28 mouse cellular contexts compared by ENCODE assay signal in genomic region chr14:119781111-119781510, GRCm38 (mm10).
DNase-seq lines count a peak whose midpoint lies in the region; ATAC-seq and TF ChIP-seq lines count a peak whose summit lies in the region.
"Had no signal": no experiment of that assay in that cellular context is flagged by ENCODE, and none has a peak within 500 bp of the region (broad histone marks: within the 10 kb centered on the region; RNA-seq: fewer than 3 reads in every experiment).

No protein-coding gene starts in this region.

- no peak for TF ChIP-seq CTCF in liver, postnatal 0 days (IDR thresholded peaks at IDR 0.05; ENCODE audit: low read depth)

- H3K27me3 ChIP-seq in forebrain, embryonic 13.5 days = no peaks in the 10 kb centered on the region
- H3K27me3 ChIP-seq in forebrain, embryonic 12.5 days = no peaks in the 10 kb centered on the region
- no peaks in the 10 kb centered on the region for H3K27me3 ChIP-seq in midbrain, embryonic 13.5 days
- no peaks in the 10 kb centered on the region for H3K27me3 ChIP-seq in midbrain, embryonic 11.5 days (ENCODE audit: control insufficient read depth, insufficient read depth, low read length)
- no peaks in the 10 kb centered on the region for H3K27me3 ChIP-seq in heart, embryonic 11.5 days (ENCODE audit: control insufficient read depth, insufficient read depth, low read length)
- no peaks in the 10 kb centered on the region for H3K27me3 ChIP-seq in liver, postnatal 0 days (ENCODE audit: insufficient read depth, low read length)
- H3K27me3 ChIP-seq: hindbrain, embryonic 13.5 days; neural tube, embryonic 12.5 days had no signal

- no peak overlapping the region for H3K4me3 ChIP-seq in forebrain, embryonic 13.5 days
- H3K4me3 ChIP-seq in forebrain, embryonic 12.5 days (replicated peaks) = no peak overlapping the region
- no peak overlapping the region for H3K4me3 ChIP-seq in midbrain, embryonic 13.5 days (replicated peaks)
- H3K4me3 ChIP-seq in midbrain, embryonic 11.5 days (ENCODE audit: low read depth, low read length) = no peak overlapping the region
- H3K4me3 ChIP-seq in heart, embryonic 11.5 days (ENCODE audit: low read depth, low read length) = no peak overlapping the region
- H3K4me3 ChIP-seq in liver, postnatal 0 days (ENCODE audit: low read depth, low read length) = no peak overlapping the region
- H3K4me3 ChIP-seq: erythroblast, embryonic 14.5 days; hindbrain, embryonic 13.5 days; midbrain, embryonic 10.5 days; myocyte; neural tube, embryonic 12.5 days had no signal

- no peak overlapping the region for H3K9ac ChIP-seq in forebrain, embryonic 13.5 days
- H3K9ac ChIP-seq in forebrain, embryonic 12.5 days = no peak overlapping the region
- no peak overlapping the region for H3K9ac ChIP-seq in midbrain, embryonic 13.5 days (replicated peaks)
- no peak overlapping the region for H3K9ac ChIP-seq in midbrain, embryonic 11.5 days (ENCODE audit: low read length)
- H3K9ac ChIP-seq in heart, embryonic 11.5 days (ENCODE audit: low read depth, low read length) = no peak overlapping the region
- no peak overlapping the region for H3K9ac ChIP-seq in liver, postnatal 0 days (replicated peaks)
- H3K9ac ChIP-seq: hindbrain, embryonic 13.5 days; liver, embryonic 14.5 days; lung, embryonic 14.5 days; neural tube, embryonic 12.5 days had no signal

- peak; percentile 57; the same call in 1 of the 2 replicates for ATAC-seq in forebrain, embryonic 13.5 days
- ATAC-seq in forebrain, embryonic 12.5 days (ENCODE audit: low FRiP score) = no peak
- peak; percentile 40; the same call in 1 of the 2 replicates for ATAC-seq in midbrain, embryonic 13.5 days
- ATAC-seq in midbrain, embryonic 11.5 days (ENCODE audit: low FRiP score) = no peak
- no peak for ATAC-seq in heart, embryonic 11.5 days (replicated peaks; ENCODE audit: insufficient number of reproducible peaks, low FRiP score, low TSS enrichment)
- ATAC-seq in liver, postnatal 0 days = no peak

- no peak overlapping the region for H3K27ac ChIP-seq in forebrain, embryonic 13.5 days
- H3K27ac ChIP-seq in forebrain, embryonic 12.5 days = no peak overlapping the region
- no peak overlapping the region for H3K27ac ChIP-seq in midbrain, embryonic 13.5 days
- no peak overlapping the region for H3K27ac ChIP-seq in midbrain, embryonic 11.5 days (ENCODE audit: low read depth, low read length)
- no peak overlapping the region for H3K27ac ChIP-seq in heart, embryonic 11.5 days (ENCODE audit: low read depth, low read length)
- H3K27ac ChIP-seq in liver, postnatal 0 days (ENCODE audit: low read depth) = no peak overlapping the region
- H3K27ac ChIP-seq: hindbrain, embryonic 13.5 days; liver, embryonic 14.5 days; midbrain, embryonic 10.5 days; neural tube, embryonic 12.5 days; stomach, postnatal 0 days had no signal

- H3K9me3 ChIP-seq in forebrain, embryonic 13.5 days (replicated peaks) = no peaks in the 10 kb centered on the region
- H3K9me3 ChIP-seq in forebrain, embryonic 12.5 days = no peaks in the 10 kb centered on the region
- H3K9me3 ChIP-seq in midbrain, embryonic 13.5 days = no peaks in the 10 kb centered on the region
- H3K9me3 ChIP-seq in midbrain, embryonic 11.5 days (ENCODE audit: control insufficient read depth, low read length) = no peaks in the 10 kb centered on the region
- H3K9me3 ChIP-seq in heart, embryonic 11.5 days (replicated peaks; ENCODE audit: control insufficient read depth, low read length) = no peaks in the 10 kb centered on the region
- H3K9me3 ChIP-seq in liver, postnatal 0 days (ENCODE audit: low read length) = no peaks in the 10 kb centered on the region
- H3K9me3 ChIP-seq: hindbrain, embryonic 13.5 days; midbrain, embryonic 10.5 days; neural tube, embryonic 12.5 days had no signal

- no peak for DNase-seq in midbrain, embryonic 11.5 days (ENCODE audit: low spot score, missing footprints)
- peak; percentile 80 for DNase-seq in layer of hippocampus, adult 9-11 months
- DNase-seq in liver, postnatal 0 days = no peak
- no peak for DNase-seq in lung, postnatal 10 days
- DNase-seq: adrenal gland, postnatal 10 days; cerebellum, adult 18-20 months; cerebellum, postnatal 10 days; gastrocnemius, postnatal 14 days; heart, postnatal 36 days; kidney, adult 18-20 months; kidney, postnatal 36 days; liver; lung, embryonic 14.5 days; right cerebral cortex, postnatal 4 days; thymus, adult 2 months; thymus, postnatal 36 days had no signal

- WGBS in forebrain, embryonic 13.5 days = 100% methylated on average over 1 of the region's 1 CpGs
- WGBS in forebrain, embryonic 12.5 days = 94% methylated on average over 1 of the region's 1 CpGs
- 78% methylated on average over 1 of the region's 1 CpGs for WGBS in midbrain, embryonic 13.5 days
- 95% methylated on average over 1 of the region's 1 CpGs for WGBS in midbrain, embryonic 11.5 days
- WGBS in heart, embryonic 11.5 days (ENCODE audit: insufficient replicate concordance) = 72% methylated on average over 1 of the region's 1 CpGs
- WGBS in liver, postnatal 0 days (ENCODE audit: insufficient replicate concordance) = 74% methylated on average over 1 of the region's 1 CpGs

- H3K36me3 ChIP-seq in forebrain, embryonic 13.5 days (ENCODE audit: poor library complexity, severe bottlenecking) = no peaks in the 10 kb centered on the region
- no peaks in the 10 kb centered on the region for H3K36me3 ChIP-seq in forebrain, embryonic 12.5 days (replicated peaks)
- H3K36me3 ChIP-seq in midbrain, embryonic 13.5 days = no peaks in the 10 kb centered on the region
- no peaks in the 10 kb centered on the region for H3K36me3 ChIP-seq in midbrain, embryonic 11.5 days (ENCODE audit: control insufficient read depth, insufficient read depth, low read length)
- H3K36me3 ChIP-seq in heart, embryonic 11.5 days (ENCODE audit: control insufficient read depth, insufficient read depth, low read length) = no peaks in the 10 kb centered on the region
- H3K36me3 ChIP-seq in liver, postnatal 0 days (replicated peaks; ENCODE audit: insufficient read depth, low read length) = no peaks in the 10 kb centered on the region
- H3K36me3 ChIP-seq: G1E; hindbrain, embryonic 13.5 days; midbrain, embryonic 10.5 days; neural tube, embryonic 12.5 days had no signal

- no peak overlapping the region for H3K4me2 ChIP-seq in forebrain, embryonic 13.5 days
- H3K4me2 ChIP-seq in forebrain, embryonic 12.5 days = no peak overlapping the region
- no peak overlapping the region for H3K4me2 ChIP-seq in midbrain, embryonic 13.5 days (replicated peaks)
- H3K4me2 ChIP-seq in midbrain, embryonic 11.5 days = no peak overlapping the region
- no peak overlapping the region for H3K4me2 ChIP-seq in heart, embryonic 11.5 days
- no peak overlapping the region for H3K4me2 ChIP-seq in liver, postnatal 0 days (ENCODE audit: low read depth, low read length)
- H3K4me2 ChIP-seq: hindbrain, embryonic 13.5 days; lung, embryonic 14.5 days; neural tube, embryonic 12.5 days had no signal

- H3K4me1 ChIP-seq in forebrain, embryonic 13.5 days = no peaks in the 10 kb centered on the region
- H3K4me1 ChIP-seq in forebrain, embryonic 12.5 days = no peaks in the 10 kb centered on the region
- H3K4me1 ChIP-seq in midbrain, embryonic 13.5 days (replicated peaks) = no peaks in the 10 kb centered on the region
- H3K4me1 ChIP-seq in midbrain, embryonic 11.5 days (ENCODE audit: control insufficient read depth, insufficient read depth, low read length) = no peaks in the 10 kb centered on the region
- H3K4me1 ChIP-seq in heart, embryonic 11.5 days (ENCODE audit: control insufficient read depth, insufficient read depth, low read length) = no peaks in the 10 kb centered on the region
- no peaks in the 10 kb centered on the region for H3K4me1 ChIP-seq in liver, postnatal 0 days (ENCODE audit: insufficient read depth)
- H3K4me1 ChIP-seq: hindbrain, embryonic 13.5 days; midbrain, embryonic 10.5 days; neural tube, embryonic 12.5 days had no signal

- no peak for TF ChIP-seq EP300 in liver, postnatal 0 days (IDR thresholded peaks at IDR 0.05; ENCODE audit: low read depth)

Comparison
In these comparisons a context has a peak if more than half of its experiments do, and no peak if none do; other contexts are left out.
1. ATAC-seq: peak in forebrain, embryonic 13.5 days (single experiment) and midbrain, embryonic 13.5 days (single experiment); none in forebrain, embryonic 12.5 days (single experiment), midbrain, embryonic 11.5 days (single experiment), heart, embryonic 11.5 days (single experiment) and liver, postnatal 0 days (single experiment).